Mouse (Mus musculus) neural tube, embryonic 14.5 days (tissue): ENCODE data around the gene Prkrip1. TPM values are rescaled to one million over a fixed set of nuclear protein-coding genes. Genes with fewer than 3 reads are reported as not detected.

ENCODE experiments used
- ATAC-seq: fragments of 200-750 bp; cut with Nextera tagmentation; 2 replicates; pipeline ENCODE4 v1.8.0; 2017; ENCODE audit warnings: low read depth, mild to moderate bottlenecking, moderate TSS enrichment, moderate library complexity
- H3K27ac ChIP-seq: fragments of 300-500 bp; sonication (generic); 2 replicates; pipeline ENCODE4 v1.5.1; 2014; ENCODE audit warnings: low read depth, mild to moderate bottlenecking, control low read depth, low read length, moderate library complexity, mixed read lengths
- H3K27me3 ChIP-seq: fragments of 300-500 bp; sonication (generic); 2 replicates; pipeline ENCODE4 v1.6.1; 2014; ENCODE audit warnings: low read length; ENCODE audit not compliant: control insufficient read depth, insufficient read depth
- H3K36me3 ChIP-seq: fragments of 300-500 bp; sonication (generic); 2 replicates; pipeline ENCODE4 v1.6.1; 2014; ENCODE audit warnings: low read length, mixed read lengths; ENCODE audit not compliant: control insufficient read depth, insufficient read depth
- H3K4me1 ChIP-seq: fragments of 300-500 bp; sonication (generic); 2 replicates; pipeline ENCODE4 v1.6.1; 2014; ENCODE audit warnings: low read length; ENCODE audit not compliant: control insufficient read depth, insufficient read depth
- H3K4me2 ChIP-seq: fragments of 300-500 bp; sonication (generic); 2 replicates; pipeline ENCODE4 v1.6.1; 2014; ENCODE audit warnings: mild to moderate bottlenecking, low read depth, low read length, control low read depth
- H3K4me3 ChIP-seq: fragments of 300-500 bp; sonication (generic); 2 replicates; pipeline ENCODE4 v1.5.1; 2014; ENCODE audit warnings: low read depth, low read length, control low read depth, mixed read lengths
- H3K9ac ChIP-seq: fragments of 300-500 bp; sonication (generic); replicated peaks from 2 replicates; pipeline ENCODE4 v1.6.1; 2014; ENCODE audit warnings: low read depth, mild to moderate bottlenecking, control low read depth, low read length, mixed read lengths
- H3K9me3 ChIP-seq: fragments of 300-500 bp; sonication (generic); 2 replicates; pipeline ENCODE4 v1.6.1; 2016; ENCODE audit warnings: low read length; ENCODE audit not compliant: control insufficient read depth
- WGBS: fragments of 180-500 bp; shearing (Covaris S2); extraction: QIAGEN DNeasy Blood & Tissue Kit; methylation state at CpG from one replicate; pipeline ENCODE4 v1.1.7; 2014; 5-methylcytosine and 5-hydroxymethylcytosine counted together
- polyA plus RNA-seq: library from polyadenylated mRNA; unstranded; fragments of >200 nt; fragmentation: Nextera tagmentation; extraction: Ambion mirVana; gene quantifications from 2 replicates; pipeline ENCODE4 v1.2.1, GENCODE M21; 2014

Prkrip1 gene
- polyA plus RNA-seq, 1 experiment from 2014 or later, result 71.8 TPM

DNA sequence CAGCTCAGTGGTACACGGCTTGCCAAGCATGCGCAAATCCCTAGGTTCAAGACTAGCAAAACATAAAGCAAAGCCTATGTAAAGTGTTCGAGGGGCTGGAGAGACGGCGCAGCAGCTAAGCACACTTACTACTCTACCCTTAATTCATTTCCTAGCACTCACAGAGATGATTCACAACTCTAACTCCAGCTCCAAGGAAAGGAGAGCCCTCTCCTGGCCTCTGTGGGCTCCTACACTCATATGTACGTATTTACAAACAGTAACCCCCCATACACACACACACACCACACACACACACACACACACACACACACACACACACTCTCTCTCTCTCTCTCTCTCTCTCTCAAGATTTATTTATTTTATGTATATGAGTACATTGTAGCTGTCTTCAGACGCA is 15.0 kb downstream of the Prkrip1 start:
- peaks cover 37% of the 10 kb centered on the region for H3K36me3 ChIP-seq
- ATAC-seq, result no peak
- no peak overlapping the region for H3K27ac ChIP-seq
- 94% methylated on average over 7 of the region's 7 CpGs for WGBS
- no peaks in the 10 kb centered on the region for H3K9me3 ChIP-seq
- H3K4me3 ChIP-seq, result no peak overlapping the region
- H3K4me2 ChIP-seq, result no peak overlapping the region
- no peaks in the 10 kb centered on the region for H3K4me1 ChIP-seq
- no peak overlapping the region for H3K9ac ChIP-seq
- no peaks in the 10 kb centered on the region for H3K27me3 ChIP-seq

DNA sequence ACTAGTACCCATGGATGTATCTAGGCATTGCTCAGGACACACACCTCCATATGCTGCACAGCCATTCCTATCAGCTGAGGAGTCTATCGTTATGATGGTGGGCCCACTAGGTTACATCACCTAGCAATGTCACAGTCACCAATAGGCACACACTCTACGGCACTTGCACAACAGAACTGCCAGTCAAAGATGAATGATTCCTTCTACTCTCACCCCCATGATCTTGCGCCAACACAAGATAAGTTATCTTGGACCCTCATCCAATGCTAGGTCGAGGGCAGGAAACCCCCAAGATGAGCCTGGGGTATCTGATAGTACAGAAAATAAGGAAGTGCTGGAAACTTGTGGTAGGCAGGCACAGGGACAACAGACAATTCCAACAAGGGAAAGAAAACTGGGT is 15.9 kb downstream of the Prkrip1 start:
- Histone ChIP-seq H3K9me3 (no peaks in the 10 kb centered on the region), H3K4me2 (no peak overlapping the region), H3K36me3 (peaks cover 33% of the 10 kb centered on the region)

DNA sequence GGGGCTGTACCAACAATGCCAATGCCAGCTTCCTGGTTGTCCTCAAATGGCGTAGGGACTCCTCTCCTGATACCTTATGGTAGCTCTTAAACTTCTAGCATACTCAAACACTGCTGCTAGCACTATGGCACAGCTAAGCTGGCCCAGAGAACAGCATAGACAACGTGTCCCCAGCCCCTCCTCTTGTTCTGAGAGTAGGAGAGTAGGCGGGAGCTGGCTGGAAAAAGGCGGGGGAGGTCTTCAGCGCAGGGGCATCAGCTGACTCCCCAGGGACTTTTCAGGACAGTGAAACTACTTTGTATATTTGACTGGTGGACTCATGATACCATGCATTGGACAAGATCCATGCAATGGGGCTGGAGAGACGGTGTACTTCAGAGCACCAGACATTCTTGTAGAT is 16.7 kb downstream of the Prkrip1 start:
- Histone ChIP-seq H3K4me1 (no peaks in the 10 kb centered on the region), H3K9ac (no peak overlapping the region), H3K36me3 (peaks cover 33% of the 10 kb centered on the region), H3K9me3 (no peaks in the 10 kb centered on the region), H3K4me3 (no peak overlapping the region), H3K4me2 (no peak overlapping the region), H3K27ac (no peak overlapping the region), H3K27me3 (no peaks in the 10 kb centered on the region)
- no peak for ATAC-seq
- WGBS, result 88% methylated on average over 6 of the region's 6 CpGs

More for the DNA sequence above, 15.9 kb downstream of the Prkrip1 start:
- no peaks in the 10 kb centered on the region for H3K4me1 ChIP-seq
- H3K27ac ChIP-seq, result no peak overlapping the region
- ATAC-seq, result no peak
- 94% methylated on average over 4 of the region's 4 CpGs for WGBS
- H3K9ac ChIP-seq, result no peak overlapping the region
- no peaks in the 10 kb centered on the region for H3K27me3 ChIP-seq
- no peak overlapping the region for H3K4me3 ChIP-seq

DNA sequence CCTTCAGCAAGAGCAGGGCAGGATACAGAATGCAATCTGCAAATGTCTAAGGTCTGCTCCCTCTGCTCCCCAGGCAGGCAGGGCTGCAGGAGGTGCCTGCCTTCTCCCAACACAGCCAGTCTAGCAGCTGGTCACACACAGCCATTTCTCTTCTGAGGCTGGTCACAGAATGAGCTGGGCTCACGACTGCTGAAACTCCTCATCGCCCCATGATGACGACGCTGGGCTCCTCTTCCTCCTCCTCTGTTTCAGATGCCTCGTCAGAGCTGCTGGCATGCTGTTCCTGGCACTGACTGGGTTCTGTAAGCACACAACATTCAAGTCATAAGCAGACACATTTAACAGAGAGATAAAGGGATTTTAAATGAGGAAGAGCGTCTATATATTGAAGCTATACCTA is 17.6 kb downstream of the Prkrip1 start:
- no peak for ATAC-seq
- no peaks in the 10 kb centered on the region for H3K27me3 ChIP-seq
- no peaks in the 10 kb centered on the region for H3K4me1 ChIP-seq
- H3K9ac ChIP-seq, result no peak overlapping the region
- H3K36me3 ChIP-seq, result peaks cover 32% of the 10 kb centered on the region
- no peak overlapping the region for H3K4me2 ChIP-seq
- no peak overlapping the region for H3K4me3 ChIP-seq
- H3K9me3 ChIP-seq, result no peaks in the 10 kb centered on the region
- H3K27ac ChIP-seq, result no peak overlapping the region
- WGBS, result 86% methylated on average over 6 of the region's 6 CpGs

DNA sequence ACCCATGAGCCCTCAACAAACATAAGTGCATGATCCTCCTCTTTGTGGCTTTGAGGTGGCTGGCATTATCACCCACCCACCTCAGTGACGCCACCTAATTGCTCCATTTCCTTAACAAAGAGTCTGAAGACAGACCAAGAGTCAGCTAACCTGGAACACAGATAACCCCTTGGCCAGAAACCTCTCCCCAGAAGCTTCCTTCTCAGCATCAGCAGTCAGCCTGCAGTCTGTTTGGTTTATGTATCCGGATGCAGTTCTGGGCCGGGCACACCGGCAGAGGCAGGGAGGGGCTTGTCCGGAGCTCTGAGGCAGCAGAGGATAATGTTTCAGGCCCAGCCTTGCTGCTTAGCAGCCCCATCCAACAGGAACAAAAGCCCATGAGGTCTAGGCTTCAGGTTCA is 19.2 kb downstream of the Prkrip1 start:
- no peaks in the 10 kb centered on the region for H3K4me1 ChIP-seq
- no peak overlapping the region for H3K4me3 ChIP-seq
- no peak for ATAC-seq
- no peak overlapping the region for H3K27ac ChIP-seq
- no peak overlapping the region for H3K9ac ChIP-seq
- no peaks in the 10 kb centered on the region for H3K9me3 ChIP-seq
- H3K36me3 ChIP-seq, result peaks cover 30% of the 10 kb centered on the region
- H3K4me2 ChIP-seq, result no peak overlapping the region
- 61% methylated on average over 5 of the region's 5 CpGs for WGBS
- H3K27me3 ChIP-seq, result no peaks in the 10 kb centered on the region

DNA sequence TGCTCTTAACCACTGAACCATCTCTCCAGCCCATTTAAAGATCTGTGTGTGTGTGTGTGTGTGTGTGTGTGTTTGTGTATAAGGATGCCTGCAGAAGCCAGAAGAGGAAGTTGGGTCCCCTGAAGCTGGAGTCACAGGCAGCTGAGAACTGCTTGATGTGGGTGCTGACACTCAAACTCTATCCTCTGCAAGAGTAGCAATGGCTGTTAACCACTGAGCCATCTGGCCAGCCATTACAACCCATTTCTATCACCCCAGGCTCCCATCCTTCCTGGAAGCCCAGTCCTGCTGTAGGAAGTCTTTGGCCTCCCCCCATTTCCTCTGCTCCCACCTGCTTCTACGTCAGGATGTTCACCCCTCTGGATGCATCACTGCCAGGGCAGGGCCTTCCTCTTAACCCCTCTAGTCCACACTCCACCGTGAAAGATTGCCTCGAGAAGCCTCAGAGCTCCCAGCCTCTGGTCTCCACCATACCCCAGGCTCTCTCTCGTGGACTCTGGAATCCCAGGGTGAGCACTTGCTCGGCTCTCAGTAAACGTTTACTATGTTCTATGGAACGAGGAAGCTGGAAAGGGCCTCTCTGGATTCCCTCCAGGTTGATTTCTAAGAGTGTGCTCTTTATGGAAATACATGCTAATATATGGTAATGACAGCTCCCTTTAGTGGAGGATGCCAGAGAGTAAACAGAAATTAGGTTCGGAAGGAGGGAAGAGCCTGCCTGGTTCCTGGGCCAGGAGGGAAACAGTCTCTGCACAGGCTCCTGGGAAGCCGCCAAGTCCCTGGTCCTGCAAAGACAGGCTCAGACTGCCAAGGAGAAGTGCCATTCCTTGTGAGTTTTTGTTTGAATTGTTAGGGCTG is 24.9 kb downstream of the Prkrip1 start:
- no peak for ATAC-seq
- no peaks in the 10 kb centered on the region for H3K9me3 ChIP-seq
- H3K4me2 ChIP-seq, result no peak overlapping the region
- H3K27me3 ChIP-seq, result no peaks in the 10 kb centered on the region
- peaks cover 17% of the 10 kb centered on the region for H3K4me1 ChIP-seq
- 38% methylated on average over 9 of the region's 9 CpGs for WGBS
- H3K36me3 ChIP-seq, result peaks cover 3% of the 10 kb centered on the region; the same call in 1 of the 2 replicates
- 0 out of 2 replicates have a peak overlapping the region, but pooled peaks have one; percentile 0 for H3K9ac ChIP-seq
- H3K27ac ChIP-seq, result no peak overlapping the region
- no peak overlapping the region for H3K4me3 ChIP-seq

DNA sequence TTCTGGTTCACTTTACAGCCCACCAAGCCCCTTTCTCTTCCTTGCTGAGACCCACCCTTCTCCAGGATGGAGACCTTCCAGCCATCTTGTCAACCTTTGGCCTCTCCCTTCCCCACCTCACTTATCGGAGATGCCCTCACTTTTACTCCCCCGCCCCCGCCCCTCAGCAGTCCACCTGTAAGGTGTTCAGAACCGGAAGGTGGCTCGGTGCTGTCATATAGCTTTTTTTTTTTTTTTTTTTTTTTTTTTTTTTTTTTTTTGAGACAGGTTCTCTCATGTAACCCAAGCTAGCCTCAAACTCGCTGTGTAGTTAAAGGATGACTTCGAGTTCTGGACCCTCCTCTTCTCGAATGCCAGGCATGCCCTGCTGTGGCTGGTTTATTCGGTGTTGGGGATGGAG is 25.8 kb downstream of the Prkrip1 start:
- no peak overlapping the region for H3K4me2 ChIP-seq
- H3K27me3 ChIP-seq, result no peaks in the 10 kb centered on the region
- 82% methylated on average over 9 of the region's 9 CpGs for WGBS
- H3K9me3 ChIP-seq, result no peaks in the 10 kb centered on the region
- no peaks in the 10 kb centered on the region for H3K36me3 ChIP-seq
- no peak overlapping the region for H3K9ac ChIP-seq
- H3K4me1 ChIP-seq, result peaks cover 17% of the 10 kb centered on the region
- H3K4me3 ChIP-seq, result no peak overlapping the region
- ATAC-seq, result no peak
- no peak overlapping the region for H3K27ac ChIP-seq

DNA sequence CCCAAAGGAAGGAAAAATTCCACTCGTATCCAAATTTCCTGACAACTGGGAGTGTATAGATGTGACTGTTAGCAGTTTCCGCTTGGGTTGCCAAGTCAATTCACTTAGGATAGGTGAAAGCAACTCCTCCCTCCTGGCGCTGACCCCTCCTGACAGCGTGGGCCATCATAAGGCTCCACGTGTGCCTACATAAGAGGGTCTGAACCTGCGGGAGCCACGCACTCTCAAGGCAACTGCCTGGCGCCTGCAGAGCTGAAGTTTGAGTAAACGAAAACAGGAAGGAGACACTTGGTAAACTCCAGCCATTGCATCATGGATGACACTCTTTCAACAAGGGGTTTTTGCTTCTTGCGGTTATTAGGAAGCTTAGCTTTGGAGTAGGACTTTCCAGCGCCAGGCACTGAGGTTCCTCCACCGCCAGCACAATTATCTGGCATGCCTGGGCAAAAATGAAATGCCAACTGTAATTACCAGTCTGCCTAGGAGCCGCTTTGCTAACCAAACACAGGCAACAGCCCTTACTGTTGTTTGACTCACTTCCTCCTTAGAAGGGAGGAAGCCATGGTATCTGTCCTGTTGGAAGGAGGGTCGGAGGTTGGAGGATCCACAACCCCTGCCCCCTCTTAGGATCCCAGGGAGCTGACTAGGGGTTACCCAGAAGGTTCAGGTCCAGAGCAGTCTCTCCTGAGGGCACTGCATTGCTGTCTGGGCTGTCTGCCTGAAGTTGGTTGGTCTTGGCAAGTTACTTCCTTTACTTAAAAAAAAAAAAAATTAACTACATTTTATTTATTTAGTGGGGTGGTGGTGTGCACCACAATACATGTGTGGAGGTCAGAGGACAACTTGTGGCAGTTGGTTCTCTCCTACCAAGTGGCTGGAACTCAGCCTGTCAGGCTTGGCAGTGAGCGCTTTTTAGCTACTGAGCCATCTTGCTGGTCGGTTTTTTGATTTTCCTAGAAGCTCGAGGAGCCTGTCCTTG is 27.1 kb downstream of the Prkrip1 start:
- H3K36me3 ChIP-seq, result no peaks in the 10 kb centered on the region
- peak overlapping the region; percentile 86 for H3K4me2 ChIP-seq
- ATAC-seq, result peak; percentile 35
- peak overlapping the region; percentile 55 for H3K4me3 ChIP-seq
- no peaks in the 10 kb centered on the region for H3K9me3 ChIP-seq
- no peaks in the 10 kb centered on the region for H3K27me3 ChIP-seq
- peak overlapping the region; percentile 77; the same call in 1 of the 2 replicates for H3K27ac ChIP-seq
- peaks cover 17% of the 10 kb centered on the region for H3K4me1 ChIP-seq
- peak overlapping the region; percentile 32; the same call in 1 of the 2 replicates for H3K9ac ChIP-seq
- 38% methylated on average over 17 of the region's 17 CpGs for WGBS
